Mouse (Mus musculus): ENCODE measurements around the gene Myo1e. TPM values are rescaled to one million over a fixed set of nuclear protein-coding genes. Genes with fewer than 3 reads are reported as not detected.

The Myo1e gene
- polyA plus RNA-seq, 1 experiment from 2014 or later, result 16.2 TPM

- 72% methylated on average over 12 of the region's 12 CpGs for WGBS
- no peak overlapping the region for H3K27ac ChIP-seq (ENCODE audit: low read depth, low read length)
- no peak for ATAC-seq
These were observed 184.8 kb downstream of the Myo1e start for GRCm38 (mm10) chr9:70391660-70392562.

DNA sequence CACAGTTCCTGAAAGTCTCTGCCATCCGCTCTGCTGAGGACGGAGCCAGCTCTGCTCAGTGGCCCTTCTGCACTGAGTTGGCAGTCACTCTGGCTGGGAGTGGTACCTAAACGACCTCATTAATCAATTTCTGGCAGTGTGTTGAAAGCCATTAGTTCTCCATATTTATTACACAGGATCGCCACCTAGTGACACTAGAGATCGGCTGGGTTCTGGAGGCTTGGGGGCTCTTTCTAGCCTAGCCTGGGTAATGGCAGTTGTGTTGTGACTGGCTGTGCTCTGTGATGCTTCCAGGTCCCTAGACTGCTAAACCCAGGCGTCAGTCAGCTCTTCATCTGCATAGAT lies 185.4 kb downstream of the Myo1e start:
- no peak for ATAC-seq
- peak; percentile 70 for TF ChIP-seq CTCF (IDR thresholded peaks at IDR 0.05; ENCODE audit: low read depth)
- 12% methylated on average over 6 of the region's 6 CpGs for WGBS

More at GRCm38 (mm10) chr9:70391660-70392562, 184.8 kb downstream of the Myo1e start:
- H3K36me3 ChIP-seq (ENCODE audit: control insufficient read depth, insufficient read depth), result peaks cover 45% of the 10 kb centered on the region
- no peak for TF ChIP-seq CTCF (IDR thresholded peaks at IDR 0.05; ENCODE audit: low read depth)
- H3K9me3 ChIP-seq (ENCODE audit: control insufficient read depth), result no peaks in the 10 kb centered on the region
- no peak overlapping the region for H3K4me3 ChIP-seq (ENCODE audit: low read depth, low read length)
- no peaks in the 10 kb centered on the region for H3K27me3 ChIP-seq (replicated peaks; ENCODE audit: control insufficient read depth, insufficient read depth, low read length)
- no peak overlapping the region for H3K4me2 ChIP-seq (replicated peaks; ENCODE audit: low read depth)
- H3K4me1 ChIP-seq (replicated peaks; ENCODE audit: control insufficient read depth, insufficient read depth, low read length), result no peaks in the 10 kb centered on the region
- H3K9ac ChIP-seq (ENCODE audit: low read depth, low read length), result no peak overlapping the region

GRCm38 (mm10) chr9:70395617-70396016 lies 188.5 kb downstream of the Myo1e start:
- WGBS, result 85% methylated on average over 12 of the region's 12 CpGs
- no peak for ATAC-seq
- no peaks in the 10 kb centered on the region for H3K4me1 ChIP-seq (replicated peaks; ENCODE audit: control insufficient read depth, insufficient read depth, low read length)

More for the DNA sequence above, 185.4 kb downstream of the Myo1e start:
- H3K36me3 ChIP-seq (ENCODE audit: control insufficient read depth, insufficient read depth), result peaks cover 44% of the 10 kb centered on the region
- no peak overlapping the region for H3K9ac ChIP-seq (ENCODE audit: low read depth, low read length)
- H3K27ac ChIP-seq (ENCODE audit: low read depth, low read length), result no peak overlapping the region
- H3K4me3 ChIP-seq (ENCODE audit: low read depth, low read length), result no peak overlapping the region
- H3K9me3 ChIP-seq (ENCODE audit: control insufficient read depth), result no peaks in the 10 kb centered on the region
- no peaks in the 10 kb centered on the region for H3K4me1 ChIP-seq (replicated peaks; ENCODE audit: control insufficient read depth, insufficient read depth, low read length)
- no peak overlapping the region for H3K4me2 ChIP-seq (replicated peaks; ENCODE audit: low read depth)
- no peaks in the 10 kb centered on the region for H3K27me3 ChIP-seq (replicated peaks; ENCODE audit: control insufficient read depth, insufficient read depth, low read length)

GRCm38 (mm10) chr9:70396083-70396482 lies 188.9 kb downstream of the Myo1e start:
- H3K9me3 ChIP-seq (ENCODE audit: control insufficient read depth), result no peaks in the 10 kb centered on the region
- H3K36me3 ChIP-seq (ENCODE audit: control insufficient read depth, insufficient read depth), result peaks cover 60% of the 10 kb centered on the region
- no peak for TF ChIP-seq CTCF (IDR thresholded peaks at IDR 0.05; ENCODE audit: low read depth)
- WGBS, result 93% methylated on average over 2 of the region's 2 CpGs
- H3K9ac ChIP-seq (ENCODE audit: low read depth, low read length), result no peak overlapping the region
- no peak overlapping the region for H3K4me2 ChIP-seq (replicated peaks; ENCODE audit: low read depth)
- H3K27me3 ChIP-seq (replicated peaks; ENCODE audit: control insufficient read depth, insufficient read depth, low read length), result no peaks in the 10 kb centered on the region
- H3K27ac ChIP-seq (ENCODE audit: low read depth, low read length), result no peak overlapping the region
- no peaks in the 10 kb centered on the region for H3K4me1 ChIP-seq (replicated peaks; ENCODE audit: control insufficient read depth, insufficient read depth, low read length)
- no peak for ATAC-seq
- no peak overlapping the region for H3K4me3 ChIP-seq (ENCODE audit: low read depth, low read length)

More at GRCm38 (mm10) chr9:70395617-70396016, 188.5 kb downstream of the Myo1e start:
- H3K4me2 ChIP-seq (replicated peaks; ENCODE audit: low read depth), result no peak overlapping the region
- H3K27ac ChIP-seq (ENCODE audit: low read depth, low read length), result no peak overlapping the region
- no peak overlapping the region for H3K9ac ChIP-seq (ENCODE audit: low read depth, low read length)
- peaks cover 58% of the 10 kb centered on the region for H3K36me3 ChIP-seq (ENCODE audit: control insufficient read depth, insufficient read depth)
- no peak overlapping the region for H3K4me3 ChIP-seq (ENCODE audit: low read depth, low read length)
- no peaks in the 10 kb centered on the region for H3K27me3 ChIP-seq (replicated peaks; ENCODE audit: control insufficient read depth, insufficient read depth, low read length)
- TF ChIP-seq CTCF (IDR thresholded peaks at IDR 0.05; ENCODE audit: low read depth), result peak; percentile 57
- H3K9me3 ChIP-seq (ENCODE audit: control insufficient read depth), result no peaks in the 10 kb centered on the region

- H3K4me3 ChIP-seq (ENCODE audit: low read depth, low read length), result no peak overlapping the region
- WGBS, result 87% methylated on average over 8 of the region's 8 CpGs
- ATAC-seq, result no peak
- H3K4me2 ChIP-seq (replicated peaks; ENCODE audit: low read depth), result no peak overlapping the region
- no peaks in the 10 kb centered on the region for H3K9me3 ChIP-seq (ENCODE audit: control insufficient read depth)
- TF ChIP-seq CTCF (IDR thresholded peaks at IDR 0.05; ENCODE audit: low read depth), result no peak
- H3K9ac ChIP-seq (ENCODE audit: low read depth, low read length), result no peak overlapping the region
- H3K27ac ChIP-seq (ENCODE audit: low read depth, low read length), result no peak overlapping the region
- H3K27me3 ChIP-seq (replicated peaks; ENCODE audit: control insufficient read depth, insufficient read depth, low read length), result no peaks in the 10 kb centered on the region
- peaks cover 37% of the 10 kb centered on the region for H3K36me3 ChIP-seq (ENCODE audit: control insufficient read depth, insufficient read depth)
- H3K4me1 ChIP-seq (replicated peaks; ENCODE audit: control insufficient read depth, insufficient read depth, low read length), result no peaks in the 10 kb centered on the region
These were observed 194.9 kb downstream of the Myo1e start for GRCm38 (mm10) chr9:70401937-70402539.

GRCm38 (mm10) chr9:70406596-70406995 lies 199.4 kb downstream of the Myo1e start:
- Histone ChIP-seq H3K36me3 (ENCODE audit: control insufficient read depth, insufficient read depth) (peaks cover 45% of the 10 kb centered on the region), H3K9ac (ENCODE audit: low read depth, low read length) (no peak overlapping the region), H3K4me1 (replicated peaks; ENCODE audit: control insufficient read depth, insufficient read depth, low read length) (no peaks in the 10 kb centered on the region), H3K27me3 (replicated peaks; ENCODE audit: control insufficient read depth, insufficient read depth, low read length) (no peaks in the 10 kb centered on the region), H3K4me3 (ENCODE audit: low read depth, low read length) (no peak overlapping the region), H3K27ac (ENCODE audit: low read depth, low read length) (no peak overlapping the region), H3K9me3 (ENCODE audit: control insufficient read depth) (no peaks in the 10 kb centered on the region), H3K4me2 (replicated peaks; ENCODE audit: low read depth) (no peak overlapping the region)
- ATAC-seq, result no peak
- WGBS, result 93% methylated on average over 3 of the region's 3 CpGs
- TF ChIP-seq CTCF (IDR thresholded peaks at IDR 0.05; ENCODE audit: low read depth), result no peak
